Mouse (Mus musculus): ENCODE data around the gene Ccdc149.

DNA sequence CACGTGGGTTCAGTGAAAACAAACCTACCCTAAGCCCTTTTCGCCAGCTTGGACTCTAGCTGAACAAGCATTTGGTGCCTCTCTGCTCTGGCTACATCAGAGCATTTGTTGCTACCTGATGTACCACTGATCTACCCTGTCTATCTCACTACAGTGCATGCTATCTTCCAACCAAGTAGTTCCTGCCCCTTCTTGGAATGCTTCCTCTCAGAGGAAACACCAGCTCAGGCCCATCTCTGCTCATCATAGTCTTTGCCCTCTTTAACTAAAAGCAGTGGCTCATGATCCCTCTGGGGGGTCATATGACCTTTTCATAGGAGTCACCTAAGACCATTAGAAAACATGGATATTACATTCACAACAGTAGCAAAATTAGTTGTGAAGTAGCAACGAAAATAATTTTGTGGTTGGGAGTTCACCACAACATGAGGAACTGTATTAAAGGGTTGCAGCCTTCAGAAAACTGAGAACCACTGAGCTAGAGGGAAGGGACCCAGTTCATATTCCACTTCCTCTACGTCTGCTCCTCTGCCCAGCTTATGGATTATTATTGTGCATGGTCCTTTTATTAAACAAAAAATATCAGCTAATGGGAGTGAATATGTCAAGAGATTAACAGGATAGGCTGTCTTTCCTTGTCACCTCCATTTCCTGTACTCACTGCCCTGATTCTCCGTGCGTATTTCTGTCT lies 9.7 kb downstream of the Ccdc149 start:
- TF ChIP-seq CTCF (IDR thresholded peaks at IDR 0.05) = no peak
- no peak for TF ChIP-seq EP300 (IDR thresholded peaks at IDR 0.05)
